Mouse (Mus musculus) embryonic facial prominence, embryonic 10.5 days (tissue): ENCODE results near the gene Dedd2. TPM values are rescaled to one million over a fixed set of nuclear protein-coding genes. Genes with fewer than 3 reads are reported as not detected.
A peak's percentile ranks its signal among the peaks of the same experiment; 100 is the strongest.

ENCODE experiments used
- DNase-seq: peaks from one replicate; pipeline ENCODE4 v3.0.0-alpha.2; 2017; ENCODE audit warnings: low spot score
- H3K27ac ChIP-seq: fragments of 300-500 bp; sonication (generic); replicated peaks from 2 replicates; pipeline ENCODE4 v1.5.1; 2016; ENCODE audit warnings: mild to moderate bottlenecking
- H3K27me3 ChIP-seq: fragments of 300-500 bp; sonication (generic); replicated peaks from 2 replicates; pipeline ENCODE4 v1.6.1; 2016; ENCODE audit warnings: low read depth, mild to moderate bottlenecking; ENCODE audit not compliant: poor library complexity, severe bottlenecking
- H3K36me3 ChIP-seq: fragments of 300-500 bp; sonication (generic); replicated peaks from 2 replicates; pipeline ENCODE4 v1.6.1; 2016; ENCODE audit warnings: mild to moderate bottlenecking, moderate library complexity
- H3K4me1 ChIP-seq: fragments of 300-500 bp; sonication (generic); 2 replicates; pipeline ENCODE4 v1.6.1; 2016
- H3K4me3 ChIP-seq: fragments of 300-500 bp; sonication (generic); 2 replicates; pipeline ENCODE4 v1.5.1; 2016; ENCODE audit warnings: mild to moderate bottlenecking, moderate library complexity
- H3K9me3 ChIP-seq: fragments of 300-500 bp; sonication (generic); 2 replicates; pipeline ENCODE4 v1.6.1; 2016; ENCODE audit warnings: mild to moderate bottlenecking
- WGBS: fragments of 180-500 bp; shearing (Covaris S2); methylation state at CpG from one replicate; pipeline ENCODE4 v1.1.7; 2016; 5-methylcytosine and 5-hydroxymethylcytosine counted together
- microRNA-seq: library from miRNA; unstranded; fragments of <30 nt; microRNA quantifications from one replicate; pipeline ENCODE4, GENCODE M21; 2017
- polyA plus RNA-seq: library from polyadenylated mRNA; unstranded; fragments of >200 nt; fragmentation: Nextera tagmentation; extraction: Ambion mirVana; gene quantifications from 2 replicates; pipeline ENCODE4 v1.2.1, GENCODE M21; 2016

Gene Dedd2
- polyA plus RNA-seq, 1 experiment from 2014 or later, result 12.0 TPM

GRCm38 (mm10) chr7:25150151-25150663, 70.2 kb downstream of the Dedd2 start:
- H3K27ac ChIP-seq, result peak overlapping the region; percentile 78; the same call in 1 of the 2 replicates
- H3K9me3 ChIP-seq, result no peaks in the 10 kb centered on the region
- WGBS, result 2% methylated on average over 16 of the region's 18 CpGs
- peaks cover 83% of the 10 kb centered on the region for H3K27me3 ChIP-seq
- H3K36me3 ChIP-seq, result no peaks in the 10 kb centered on the region
- H3K4me1 ChIP-seq, result peaks cover 58% of the 10 kb centered on the region
- peak; percentile 52 for DNase-seq
- peak overlapping the region; percentile 27 for H3K4me3 ChIP-seq

Small RNA genes lying within 50 kb of the gene (microRNA-seq; reads per million reads assigned to microRNA genes)
- gene Mir7048, result not detected

Other genes with a start within 250 kb of the Dedd2 start
- 69.5 and 76.1 TPM in 2 replicates for gene Rabac1, start 247.9 kb downstream of the Dedd2 start, polyA plus RNA-seq
- 4.4 and 5.4 TPM in 2 replicates for gene Atp1a3, start 214.7 kb downstream of the Dedd2 start, polyA plus RNA-seq
- gene Grik5, start 148.3 kb downstream of the Dedd2 start, polyA plus RNA-seq, result 4.5 and 5.1 TPM in 2 replicates
- gene Zfp574, start 148.0 kb downstream of the Dedd2 start, polyA plus RNA-seq, result 44.4 and 45.8 TPM in 2 replicates
- gene Pou2f2, start 40.9 kb downstream of the Dedd2 start, polyA plus RNA-seq, result 4.9 and 6.2 TPM in 2 replicates
- gene Zfp526, start 810 bp upstream of the Dedd2 start, polyA plus RNA-seq, result 2.7 and 3.3 TPM in 2 replicates
- gene Gsk3a, start 17.2 kb upstream of the Dedd2 start, polyA plus RNA-seq, result 10.6 and 10.7 TPM in 2 replicates
- gene Erf, start 30.1 kb upstream of the Dedd2 start, polyA plus RNA-seq, result 10.9 and 11.5 TPM in 2 replicates
- gene Cic, start 47.1 kb upstream of the Dedd2 start, polyA plus RNA-seq, result 17.1 and 21.4 TPM in 2 replicates
- gene Pafah1b3, start 77.4 kb upstream of the Dedd2 start, polyA plus RNA-seq, result 281 and 301 TPM in 2 replicates
- gene Prr19, start 80.8 kb upstream of the Dedd2 start, polyA plus RNA-seq, result 0.82 and 0.88 TPM in 2 replicates
- 0.85 and 1.0 TPM in 2 replicates for gene Tmem145, start 85.5 kb upstream of the Dedd2 start, polyA plus RNA-seq
- 17.6 and 17.7 TPM in 2 replicates for gene Megf8, start 96.5 kb upstream of the Dedd2 start, polyA plus RNA-seq
- not detected in 2 replicates for gene Cnfn, start 149.1 kb upstream of the Dedd2 start, polyA plus RNA-seq
- 7.8 and 11.6 TPM in 2 replicates for gene Lipe, start 178.1 kb upstream of the Dedd2 start, polyA plus RNA-seq
- gene Cxcl17, start 192.3 kb upstream of the Dedd2 start, polyA plus RNA-seq, result 0.69 and 0.75 TPM in 2 replicates